Mouse (Mus musculus) ES-Bruce4 (cell line): ENCODE data around the gene Pld5.

Experiments used
- CTCF ChIP-seq: IDR thresholded peaks from one replicate; pipeline ENCODE4 v1.8.1; 2011; ENCODE audit warnings: low read depth, low read length
- POLR2A ChIP-seq: IDR thresholded peaks from one replicate; pipeline ENCODE4 v1.8.1; 2011; ENCODE audit warnings: low read length; ENCODE audit not compliant: insufficient read depth

DNA sequence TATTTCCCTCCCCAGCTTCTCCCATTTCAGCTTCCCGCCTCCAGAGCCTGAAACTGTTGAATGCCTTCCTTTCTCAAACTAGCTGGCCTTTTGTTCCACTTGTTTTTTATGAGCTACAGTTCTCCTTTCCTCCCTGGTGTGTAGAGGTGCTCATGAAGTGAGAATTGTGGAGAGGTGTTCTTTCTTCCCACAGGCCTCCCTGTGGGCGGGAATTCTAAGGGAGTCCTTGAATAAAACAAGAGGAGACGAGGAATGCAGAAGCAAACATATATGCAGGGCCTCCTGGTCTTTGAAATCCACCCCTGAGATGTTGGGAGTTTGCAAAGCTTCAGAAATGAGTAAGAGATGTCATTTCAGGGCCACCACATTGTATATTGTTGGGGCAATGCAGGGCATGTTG lies 235.2 kb downstream of the Pld5 start:
- no peak for TF ChIP-seq POLR2A
- TF ChIP-seq CTCF, result no peak
